Mouse (Mus musculus) kidney, adult 2 months (tissue): ENCODE measurements around the gene Arrdc3.

Experiments used
- CTCF ChIP-seq: fragments of 200-500 bp; conservative IDR thresholded peaks from 2 replicates; pipeline ENCODE4 v1.5.1; 2011; ENCODE audit warnings: low read depth, mild to moderate bottlenecking, control low read depth, low read length, moderate library complexity, mixed read lengths; ENCODE audit not compliant: insufficient read depth, insufficient read length
- POLR2A ChIP-seq: fragments of 200-500 bp; IDR thresholded peaks from one replicate; pipeline ENCODE4 v1.6.1; 2011; ENCODE audit warnings: low read depth, low read length, control low read depth

GRCm38 (mm10) chr13:80885103-80885833 is 2.1 kb downstream of the Arrdc3 start:
- TF ChIP-seq CTCF (no peak), POLR2A (peak; percentile 85)
